In the genomic region with DNA sequence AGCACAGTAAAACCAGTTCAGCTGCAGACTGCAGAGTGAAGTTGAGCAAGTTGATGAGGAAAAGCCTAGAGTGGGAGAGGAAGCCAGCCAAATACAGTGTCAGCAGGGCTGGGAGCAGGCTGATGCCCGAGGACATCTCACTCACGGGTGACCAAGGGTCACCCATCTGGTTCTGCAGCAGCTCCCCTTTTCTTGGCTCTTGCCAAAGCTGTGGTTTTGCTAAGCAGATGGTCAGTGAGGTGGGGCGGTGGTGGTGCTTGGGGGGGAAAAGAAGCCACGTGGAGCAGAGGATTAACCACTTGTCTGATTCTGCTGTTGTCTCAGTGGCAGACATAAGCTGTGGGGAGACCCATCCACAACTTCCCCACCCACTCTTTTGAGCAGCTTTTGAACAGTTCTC, we compare ENCODE assay signal across 8 mouse cellular contexts. TPM values are rescaled to one million over a fixed set of nuclear protein-coding genes. Genes with fewer than 3 reads are reported as not detected.
DNase-seq lines count a peak whose midpoint lies in the region; ATAC-seq and TF ChIP-seq lines count a peak whose summit lies in the region.

No protein-coding gene starts in this region.

- DNase-seq in forebrain, postnatal 0 days = no peak
- peak; percentile 67 for DNase-seq in ovary, adult 18-20 months (ENCODE audit: low spot score)
- DNase-seq in ovary, postnatal 36 days (ENCODE audit: low spot score) = no peak
- DNase-seq in gastrocnemius, postnatal 36 days = peak; percentile 29 to 48
- no peak for DNase-seq in left cerebral cortex, adult 8-10 months (ENCODE audit: low spot score in 2 of 2)

- H3K27ac ChIP-seq in forebrain, postnatal 0 days (ENCODE audit: low read depth, low read length) = no peak overlapping the region
- H3K27ac ChIP-seq in forebrain, embryonic 13.5 days = no peak overlapping the region; the same call in 1 of the 2 replicates
- H3K27ac ChIP-seq in kidney, embryonic 16.5 days (ENCODE audit: low read length) = no peak overlapping the region

- no peaks in the 10 kb centered on the region for H3K27me3 ChIP-seq in forebrain, postnatal 0 days (ENCODE audit: insufficient read depth, low read length)
- H3K27me3 ChIP-seq in forebrain, embryonic 13.5 days = no peaks in the 10 kb centered on the region
- H3K27me3 ChIP-seq in kidney, embryonic 16.5 days (ENCODE audit: insufficient read depth, low read length) = no peaks in the 10 kb centered on the region

- intact Hi-C loops in gastrocnemius, postnatal 36 days (cut with DNase I) = no loop called here

- no peak overlapping the region for H3K4me3 ChIP-seq in forebrain, postnatal 0 days (ENCODE audit: low read depth, low read length)
- H3K4me3 ChIP-seq in forebrain, embryonic 13.5 days = no peak overlapping the region
- no peak overlapping the region for H3K4me3 ChIP-seq in kidney, embryonic 16.5 days (ENCODE audit: low read length)

- peak; percentile 27; the same call in 1 of the 2 replicates for ATAC-seq in forebrain, postnatal 0 days
- no peak; the same call in 1 of the 2 replicates for ATAC-seq in forebrain, embryonic 13.5 days
- ATAC-seq in megakaryocyte, adult 5-6 weeks (ENCODE audit: poor library complexity, severe bottlenecking) = peak; percentile 57
- ATAC-seq in kidney, embryonic 16.5 days (ENCODE audit: low FRiP score, low TSS enrichment) = no peak

- WGBS in forebrain, postnatal 0 days = 12% methylated on average over 4 of the region's 4 CpGs
- 17% methylated on average over 4 of the region's 4 CpGs for WGBS in forebrain, embryonic 13.5 days
- 15% methylated on average over 4 of the region's 4 CpGs for WGBS in kidney, embryonic 16.5 days

- H3K4me2 ChIP-seq in forebrain, postnatal 0 days (ENCODE audit: low read depth) = no peak overlapping the region
- no peak overlapping the region for H3K4me2 ChIP-seq in forebrain, embryonic 13.5 days
- H3K4me2 ChIP-seq in kidney, embryonic 16.5 days (replicated peaks; ENCODE audit: low read depth, low read length) = no peak overlapping the region

- no peaks in the 10 kb centered on the region for H3K4me1 ChIP-seq in forebrain, postnatal 0 days (ENCODE audit: insufficient read depth)
- peaks cover 28% of the 10 kb centered on the region for H3K4me1 ChIP-seq in forebrain, embryonic 13.5 days
- H3K4me1 ChIP-seq in kidney, embryonic 16.5 days (ENCODE audit: insufficient read depth, low read length) = 0 out of 2 replicates have a peak, but pooled peaks cover 5% of the 10 kb centered on the region

- no peaks in the 10 kb centered on the region for H3K9me3 ChIP-seq in forebrain, postnatal 0 days (ENCODE audit: low read length)
- H3K9me3 ChIP-seq in forebrain, embryonic 13.5 days (replicated peaks) = no peaks in the 10 kb centered on the region
- no peaks in the 10 kb centered on the region for H3K9me3 ChIP-seq in kidney, embryonic 16.5 days (ENCODE audit: low read length)

- no peak for TF ChIP-seq CTCF in forebrain, postnatal 0 days (IDR thresholded peaks at IDR 0.05; ENCODE audit: low read depth)

- H3K36me3 ChIP-seq in forebrain, postnatal 0 days (ENCODE audit: insufficient read depth) = 0 out of 2 replicates have a peak, but pooled peaks cover 4% of the 10 kb centered on the region
- peaks cover 9% of the 10 kb centered on the region for H3K36me3 ChIP-seq in forebrain, embryonic 13.5 days (ENCODE audit: poor library complexity, severe bottlenecking)
- H3K36me3 ChIP-seq in kidney, embryonic 16.5 days (ENCODE audit: insufficient read depth, low read length) = peaks cover 6% of the 10 kb centered on the region; the same call in 1 of the 2 replicates

- H3K9ac ChIP-seq in forebrain, postnatal 0 days = no peak overlapping the region
- no peak overlapping the region for H3K9ac ChIP-seq in forebrain, embryonic 13.5 days
- no peak overlapping the region for H3K9ac ChIP-seq in kidney, embryonic 16.5 days (replicated peaks; ENCODE audit: low read length)

RNA-seq across cellular contexts. Expression of gene Osbpl2, which starts 7.1 kb away (rescaled TPM):
- total RNA-seq in forebrain, postnatal 0 days (2014; rRNA removed) = 63.0 and 64.2 TPM in 2 replicates
- polyA plus RNA-seq in forebrain, postnatal 0 days (2015; fragmentation: Nextera tagmentation; extraction: Ambion mirVana) = 61.0 and 69.8 TPM in 2 replicates
- 48.8 and 53.1 TPM in 2 replicates for polyA plus RNA-seq in forebrain, embryonic 13.5 days (2015; fragmentation: Nextera tagmentation; extraction: Ambion mirVana)
- 10 to 100 TPM; 15.5 to 17.0 TPM for total RNA-seq in gastrocnemius, postnatal 36 days (2021)
- total RNA-seq in megakaryocyte, adult 5-6 weeks (2015) = 22.0 and 23.2 TPM in 2 replicates
- 39.8 and 62.2 TPM in 2 replicates for total RNA-seq in megakaryocyte, adult 5-6 weeks (2017)
- 10 to 100 TPM; 56.0 to 59.0 (median 58.3) TPM for total RNA-seq in left cerebral cortex, adult 8-10 months (2022)
- polyA plus RNA-seq in kidney, embryonic 16.5 days (2015; fragmentation: Nextera tagmentation; extraction: Ambion mirVana) = 35.2 and 36.3 TPM in 2 replicates

RNA-seq across cellular contexts. Expression of gene Hrh3, which starts 21.9 kb away (rescaled TPM):
- 11.3 and 13.3 TPM in 2 replicates for total RNA-seq in forebrain, postnatal 0 days (2014; rRNA removed)
- polyA plus RNA-seq in forebrain, postnatal 0 days (2015; fragmentation: Nextera tagmentation; extraction: Ambion mirVana) = 4.6 and 6.1 TPM in 2 replicates
- 2.3 and 2.8 TPM in 2 replicates for polyA plus RNA-seq in forebrain, embryonic 13.5 days (2015; fragmentation: Nextera tagmentation; extraction: Ambion mirVana)
- total RNA-seq in gastrocnemius, postnatal 36 days (2021) = not detected
- 0.04 TPM in 1 of 2 replicates, not detected in the other for total RNA-seq in megakaryocyte, adult 5-6 weeks (2015)
- not detected in 2 replicates for total RNA-seq in megakaryocyte, adult 5-6 weeks (2017)
- total RNA-seq in left cerebral cortex, adult 8-10 months (2022) = 100 to 1,000 TPM in 3 of 4 experiments, 10 to 100 TPM in 1; 95.0 to 129 (median 126) TPM
- polyA plus RNA-seq in kidney, embryonic 16.5 days (2015; fragmentation: Nextera tagmentation; extraction: Ambion mirVana) = not detected in 2 replicates

RNA-seq across cellular contexts. Expression of gene Adrm1, which starts 45.1 kb away (rescaled TPM):
- total RNA-seq in forebrain, postnatal 0 days (2014; rRNA removed) = 133 and 168 TPM in 2 replicates
- polyA plus RNA-seq in forebrain, postnatal 0 days (2015; fragmentation: Nextera tagmentation; extraction: Ambion mirVana) = 219 and 222 TPM in 2 replicates
- polyA plus RNA-seq in forebrain, embryonic 13.5 days (2015; fragmentation: Nextera tagmentation; extraction: Ambion mirVana) = 211 and 220 TPM in 2 replicates
- total RNA-seq in gastrocnemius, postnatal 36 days (2021) = 100 to 1,000 TPM in 1 of 2 experiments, 10 to 100 TPM in 1; 95.4 to 103 TPM
- 55.7 and 58.0 TPM in 2 replicates for total RNA-seq in megakaryocyte, adult 5-6 weeks (2015)
- 32.0 and 39.1 TPM in 2 replicates for total RNA-seq in megakaryocyte, adult 5-6 weeks (2017)
- total RNA-seq in left cerebral cortex, adult 8-10 months (2022) = 100 to 1,000 TPM; 107 to 109 (median 108) TPM
- polyA plus RNA-seq in kidney, embryonic 16.5 days (2015; fragmentation: Nextera tagmentation; extraction: Ambion mirVana) = 200 and 208 TPM in 2 replicates

RNA-seq across cellular contexts. Expression of gene Mtg2, which starts 55.8 kb away (rescaled TPM):
- total RNA-seq in forebrain, postnatal 0 days (2014; rRNA removed) = 27.9 and 32.2 TPM in 2 replicates
- polyA plus RNA-seq in forebrain, postnatal 0 days (2015; fragmentation: Nextera tagmentation; extraction: Ambion mirVana) = 23.5 and 25.5 TPM in 2 replicates
- polyA plus RNA-seq in forebrain, embryonic 13.5 days (2015; fragmentation: Nextera tagmentation; extraction: Ambion mirVana) = 34.2 and 34.8 TPM in 2 replicates
- 10 to 100 TPM; 12.3 to 16.9 TPM for total RNA-seq in gastrocnemius, postnatal 36 days (2021)
- 3.3 and 4.9 TPM in 2 replicates for total RNA-seq in megakaryocyte, adult 5-6 weeks (2015)
- total RNA-seq in megakaryocyte, adult 5-6 weeks (2017) = 4.5 and 6.6 TPM in 2 replicates
- total RNA-seq in left cerebral cortex, adult 8-10 months (2022) = 10 to 100 TPM; 14.8 to 18.1 (median 16.8) TPM
- polyA plus RNA-seq in kidney, embryonic 16.5 days (2015; fragmentation: Nextera tagmentation; extraction: Ambion mirVana) = 27.3 and 29.6 TPM in 2 replicates

Comparison
In these comparisons a context has a peak if more than half of its experiments do, and no peak if none do; other contexts are left out.
1. ATAC-seq: peak in forebrain, postnatal 0 days (single experiment) and megakaryocyte, adult 5-6 weeks (single experiment); none in forebrain, embryonic 13.5 days (single experiment) and kidney, embryonic 16.5 days (single experiment).
2. DNase-seq: peak in ovary, adult 18-20 months (single experiment) and gastrocnemius, postnatal 36 days (2 of 2); none in forebrain, postnatal 0 days (single experiment), ovary, postnatal 36 days (single experiment) and left cerebral cortex, adult 8-10 months (0 of 2).
3. RNA of gene Hrh3, which starts 21.9 kb away (total RNA-seq): 95.0 to 129 TPM in left cerebral cortex, adult 8-10 months and 11.3 to 13.3 TPM in forebrain, postnatal 0 days; not detected in gastrocnemius, postnatal 36 days and 0.04 TPM in megakaryocyte, adult 5-6 weeks; every median in the first group is over 10 times any median in the second.